Mouse (Mus musculus): ENCODE measurements around the gene Dhx8. TPM values are rescaled to one million over a fixed set of nuclear protein-coding genes. Genes with fewer than 3 reads are reported as not detected.

Gene Dhx8
- polyA plus RNA-seq, 1 experiment from 2014 or later = 19.0 TPM

DNA sequence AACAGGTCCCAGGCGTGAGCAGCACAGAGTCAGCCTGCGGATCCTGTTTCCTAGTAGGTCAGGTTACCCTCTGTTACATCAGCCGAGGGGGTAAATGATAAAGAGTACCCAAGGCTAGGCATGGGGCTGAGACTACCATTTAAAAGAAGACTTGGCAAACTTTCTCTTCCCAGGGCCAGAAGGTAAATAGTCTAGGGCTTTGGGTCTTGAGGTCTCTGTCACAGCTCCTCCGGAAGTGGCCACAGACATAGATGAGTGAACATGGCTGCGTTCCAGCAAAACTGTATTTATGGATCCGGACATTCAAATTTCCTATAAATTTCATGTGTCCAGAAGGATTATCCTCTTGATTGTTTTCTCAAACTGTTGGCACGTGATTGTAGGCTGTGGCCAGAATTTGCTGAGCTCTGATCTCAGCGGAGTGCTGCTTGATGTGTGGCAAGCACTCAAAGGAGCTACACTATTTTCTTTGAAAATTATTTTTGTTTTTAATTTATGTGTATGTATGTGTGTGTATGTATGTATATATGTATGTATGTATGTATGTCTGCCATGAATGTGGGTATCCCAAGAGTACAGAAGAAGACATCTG is 72.5 kb downstream of the Dhx8 start:
- ATAC-seq (ENCODE audit: low read depth) = no peak
- Histone ChIP-seq H3K9ac (no peak overlapping the region), H3K27me3 (peaks cover 31% of the 10 kb centered on the region), H3K9me3 (replicated peaks) (no peaks in the 10 kb centered on the region), H3K4me1 (replicated peaks) (no peaks in the 10 kb centered on the region), H3K36me3 (no peaks in the 10 kb centered on the region), H3K27ac (no peak overlapping the region), H3K4me2 (no peak overlapping the region), H3K4me3 (replicated peaks) (no peak overlapping the region)
- WGBS (ENCODE audit: insufficient replicate concordance) = 68% methylated on average over 8 of the region's 8 CpGs
- no peak for DNase-seq

- ATAC-seq (ENCODE audit: low read depth) = no peak
- Histone ChIP-seq H3K36me3 (no peaks in the 10 kb centered on the region), H3K27me3 (peaks cover 31% of the 10 kb centered on the region), H3K4me1 (replicated peaks) (no peaks in the 10 kb centered on the region), H3K4me2 (no peak overlapping the region), H3K9ac (no peak overlapping the region), H3K9me3 (replicated peaks) (no peaks in the 10 kb centered on the region), H3K4me3 (replicated peaks) (no peak overlapping the region), H3K27ac (no peak overlapping the region)
- no peak for DNase-seq
- 54% methylated on average over 12 of the region's 12 CpGs for WGBS (ENCODE audit: insufficient replicate concordance)
Observed at GRCm38 (mm10) chr11:101806741-101807140, 74.0 kb downstream of the Dhx8 start.

DNA sequence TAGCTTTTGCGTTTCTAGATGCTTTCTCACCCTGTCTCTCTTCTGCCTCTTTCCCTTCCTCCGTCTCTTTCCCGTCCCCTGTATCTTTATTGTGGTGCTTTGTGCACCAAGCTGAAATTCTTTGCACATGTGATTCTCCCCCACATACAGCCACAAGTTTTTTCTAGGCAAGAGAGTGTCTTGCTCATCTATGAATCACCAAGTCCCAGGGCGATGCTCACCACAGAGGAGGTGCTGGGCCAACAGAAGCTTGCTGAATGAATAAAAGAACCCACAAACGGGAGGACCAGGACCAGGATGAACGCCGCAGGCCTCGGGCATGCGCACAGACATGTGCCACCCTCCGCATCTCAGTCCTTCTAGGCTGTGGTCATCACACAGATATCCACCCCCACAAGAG is 74.5 kb downstream of the Dhx8 start:
- no peaks in the 10 kb centered on the region for H3K4me1 ChIP-seq (replicated peaks)
- no peak overlapping the region for H3K9ac ChIP-seq
- no peaks in the 10 kb centered on the region for H3K36me3 ChIP-seq
- no peaks in the 10 kb centered on the region for H3K9me3 ChIP-seq (replicated peaks)
- no peak for DNase-seq
- no peak for ATAC-seq (ENCODE audit: low read depth)
- 76% methylated on average over 10 of the region's 10 CpGs for WGBS (ENCODE audit: insufficient replicate concordance)
- peaks cover 26% of the 10 kb centered on the region for H3K27me3 ChIP-seq
- H3K4me2 ChIP-seq = no peak overlapping the region
- no peak overlapping the region for H3K27ac ChIP-seq
- H3K4me3 ChIP-seq (replicated peaks) = no peak overlapping the region

- Histone ChIP-seq H3K27ac (no peak overlapping the region), H3K9ac (no peak overlapping the region), H3K4me1 (replicated peaks) (no peaks in the 10 kb centered on the region), H3K4me3 (replicated peaks) (no peak overlapping the region), H3K4me2 (no peak overlapping the region), H3K27me3 (peaks cover 29% of the 10 kb centered on the region), H3K9me3 (replicated peaks) (no peaks in the 10 kb centered on the region), H3K36me3 (no peaks in the 10 kb centered on the region)
- WGBS (ENCODE audit: insufficient replicate concordance) = 33% methylated on average over 15 of the region's 15 CpGs
- no peak for DNase-seq
- ATAC-seq (ENCODE audit: low read depth) = no peak
Observed at GRCm38 (mm10) chr11:101809060-101809828, 76.5 kb downstream of the Dhx8 start.

DNA sequence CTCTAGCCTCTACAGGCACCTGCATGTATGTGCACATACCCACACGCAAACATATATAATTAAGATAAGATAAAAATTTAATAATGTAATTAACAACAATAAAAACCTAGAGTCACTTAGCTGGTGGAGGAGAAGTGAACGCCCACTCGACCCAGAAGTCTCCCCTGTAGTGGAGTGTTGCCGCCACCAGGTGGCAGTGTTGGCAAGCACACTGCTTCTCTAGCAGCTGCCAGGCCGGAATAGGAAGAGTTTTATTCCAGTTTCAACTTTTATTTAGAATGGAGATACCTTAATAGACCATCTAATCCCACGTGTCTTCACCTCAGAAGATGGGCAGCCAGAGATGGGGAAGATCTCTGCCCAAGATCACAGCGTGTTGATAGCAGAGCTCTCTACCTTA is 80.5 kb downstream of the Dhx8 start:
- Histone ChIP-seq H3K36me3 (no peaks in the 10 kb centered on the region), H3K27me3 (peaks cover 37% of the 10 kb centered on the region), H3K9me3 (replicated peaks) (no peaks in the 10 kb centered on the region), H3K9ac (no peak overlapping the region), H3K4me2 (no peak overlapping the region), H3K4me1 (replicated peaks) (no peaks in the 10 kb centered on the region), H3K27ac (no peak overlapping the region), H3K4me3 (replicated peaks) (no peak overlapping the region)
- DNase-seq (peak; percentile 49), ATAC-seq (ENCODE audit: low read depth) (no peak)
- WGBS (ENCODE audit: insufficient replicate concordance) = under 1% methylated on average over 7 of the region's 7 CpGs

DNA sequence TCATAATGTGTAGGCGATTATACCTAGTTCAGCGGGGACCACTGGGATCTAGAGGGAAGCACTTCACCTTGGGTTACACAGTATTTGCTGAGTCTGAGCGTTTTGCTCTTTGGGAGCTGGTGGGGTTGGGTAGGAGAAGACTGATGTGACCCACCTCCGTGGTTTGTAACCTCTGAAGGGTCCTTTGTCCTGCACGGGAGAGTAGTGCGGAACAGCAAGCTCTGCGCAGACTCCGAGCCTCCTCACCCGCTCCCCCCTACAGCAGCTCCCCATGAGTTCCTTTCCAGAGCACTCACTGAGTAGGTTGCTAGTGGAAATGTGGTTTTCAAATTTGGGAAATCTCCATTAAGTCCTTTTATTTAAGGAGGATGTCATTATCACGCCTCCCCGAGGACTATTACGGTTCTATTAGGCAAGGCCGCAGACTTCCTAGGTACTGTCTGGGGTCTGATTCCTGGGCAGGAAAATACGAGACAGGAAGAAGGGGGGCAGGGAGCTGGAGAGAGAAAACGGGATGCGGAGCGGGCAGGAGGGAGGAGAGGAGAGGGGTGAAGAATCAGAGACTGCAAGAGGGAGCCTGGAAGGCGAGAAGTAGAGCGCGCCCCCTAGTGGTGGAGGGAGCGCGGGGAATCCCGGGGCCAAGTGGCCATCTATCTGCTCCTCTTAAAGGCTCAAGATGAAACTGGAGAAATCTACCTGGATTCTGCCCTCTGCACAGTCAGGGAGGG is 81.8 kb downstream of the Dhx8 start:
- H3K9ac ChIP-seq = no peak overlapping the region
- H3K4me1 ChIP-seq (replicated peaks) = no peaks in the 10 kb centered on the region
- H3K4me3 ChIP-seq (replicated peaks) = no peak overlapping the region
- H3K27me3 ChIP-seq = peaks cover 35% of the 10 kb centered on the region
- H3K36me3 ChIP-seq = no peaks in the 10 kb centered on the region
- 21% methylated on average over 23 of the region's 23 CpGs for WGBS (ENCODE audit: insufficient replicate concordance)
- no peak overlapping the region for H3K27ac ChIP-seq
- H3K9me3 ChIP-seq (replicated peaks) = no peaks in the 10 kb centered on the region
- ATAC-seq (ENCODE audit: low read depth) (no peak), DNase-seq (peak; percentile 56)
- H3K4me2 ChIP-seq = 0 out of 2 replicates have a peak overlapping the region, but pooled peaks have one; percentile 21

GRCm38 (mm10) chr11:101815103-101816085 is 82.7 kb downstream of the Dhx8 start:
- Histone ChIP-seq H3K9ac (no peak overlapping the region), H3K4me3 (replicated peaks) (no peak overlapping the region), H3K4me1 (replicated peaks) (no peaks in the 10 kb centered on the region), H3K4me2 (no peak overlapping the region), H3K9me3 (replicated peaks) (no peaks in the 10 kb centered on the region), H3K27me3 (peaks cover 33% of the 10 kb centered on the region), H3K27ac (no peak overlapping the region), H3K36me3 (no peaks in the 10 kb centered on the region)
- no peak for ATAC-seq (ENCODE audit: low read depth)
- WGBS (ENCODE audit: insufficient replicate concordance) = 18% methylated on average over 22 of the region's 22 CpGs
- no peak for DNase-seq

Other genes starting within 250 kb of the Dhx8 start
- gene Brca1, start 181.0 kb upstream of the Dhx8 start, polyA plus RNA-seq (2015; fragmentation: Nextera tagmentation; extraction: Ambion mirVana) = 11.9 and 15.9 TPM in 2 replicates
- gene Nbr1, start 180.8 kb upstream of the Dhx8 start, polyA plus RNA-seq (2015; fragmentation: Nextera tagmentation; extraction: Ambion mirVana) = 32.3 and 43.3 TPM in 2 replicates
- 5.5 and 5.7 TPM in 2 replicates for gene Tmem106a, start 150.7 kb upstream of the Dhx8 start, polyA plus RNA-seq (2015; fragmentation: Nextera tagmentation; extraction: Ambion mirVana)
- not detected in 2 replicates for gene Gm11634, start 133.7 kb upstream of the Dhx8 start, polyA plus RNA-seq (2015; fragmentation: Nextera tagmentation; extraction: Ambion mirVana)
- 8.3 and 8.6 TPM in 2 replicates for gene Rdm1, start 105.7 kb upstream of the Dhx8 start, polyA plus RNA-seq (2015; fragmentation: Nextera tagmentation; extraction: Ambion mirVana)
- gene Arl4d, start 67.4 kb upstream of the Dhx8 start, polyA plus RNA-seq (2015; fragmentation: Nextera tagmentation; extraction: Ambion mirVana) = 1.1 TPM in 2 replicates
- 0.40 and 0.50 TPM in 2 replicates for gene Etv4, start 52.5 kb downstream of the Dhx8 start, polyA plus RNA-seq (2015; fragmentation: Nextera tagmentation; extraction: Ambion mirVana)
- 0.59 and 0.65 TPM in 2 replicates for gene Meox1, start 161.5 kb downstream of the Dhx8 start, polyA plus RNA-seq (2015; fragmentation: Nextera tagmentation; extraction: Ambion mirVana)
- 0.06 TPM in 1 of 2 replicates, not detected in the other for gene Sost, start 234.1 kb downstream of the Dhx8 start, polyA plus RNA-seq (2015; fragmentation: Nextera tagmentation; extraction: Ambion mirVana)

All from liver, embryonic 13.5 days (tissue).